Mouse (Mus musculus) bone marrow macrophage, adult 2 months (primary cell): ENCODE measurements at regions not wholly inside any gene's neighbourhood (a gene's known extent, or its start where the extent isn't known, plus 50 kb on each side); places are given as distances from the start of the nearest gene placed in this dataset.

Experiments used
- CTCF ChIP-seq: IDR thresholded peaks from 2 replicates; pipeline ENCODE4 v1.5.1; 2012; ENCODE audit warnings: low read depth, mild to moderate bottlenecking, low read length, moderate library complexity
- POLR2A ChIP-seq: IDR thresholded peaks from 2 replicates; pipeline ENCODE4 v1.6.1; 2012; ENCODE audit warnings: mild to moderate bottlenecking, low read depth, low read length, borderline replicate concordance

DNA sequence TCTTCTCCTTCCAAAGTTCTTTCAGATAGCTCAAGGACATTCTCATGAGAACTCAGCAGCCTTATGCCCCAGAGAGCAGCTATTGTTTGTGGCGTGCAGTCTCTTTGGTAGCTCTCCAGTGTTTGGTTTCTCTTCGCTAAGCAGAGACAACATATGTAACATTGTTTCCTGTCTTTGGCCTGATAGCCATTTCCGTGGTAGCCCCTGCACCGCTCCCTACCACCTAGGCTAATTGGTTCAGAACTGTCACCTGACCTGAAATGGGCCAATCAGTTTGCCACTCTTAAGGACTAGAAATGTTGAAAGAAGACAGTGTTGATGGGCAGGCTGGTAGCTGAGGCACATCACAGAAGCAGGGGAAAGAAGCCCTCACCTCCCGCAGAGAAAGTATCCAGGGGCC lies 54.1 kb upstream of the Pkn2 start:
- TF ChIP-seq CTCF (no peak), POLR2A (no peak)
